Mouse (Mus musculus) cerebellum, adult 9-10 months (tissue): ENCODE measurements around the gene Banp.
A peak's percentile ranks its signal among the peaks of the same experiment; 100 is the strongest.

Experiments
- DNase-seq: peaks from one replicate; pipeline ENCODE4 v3.0.0; 2022

Gene Banp

DNA sequence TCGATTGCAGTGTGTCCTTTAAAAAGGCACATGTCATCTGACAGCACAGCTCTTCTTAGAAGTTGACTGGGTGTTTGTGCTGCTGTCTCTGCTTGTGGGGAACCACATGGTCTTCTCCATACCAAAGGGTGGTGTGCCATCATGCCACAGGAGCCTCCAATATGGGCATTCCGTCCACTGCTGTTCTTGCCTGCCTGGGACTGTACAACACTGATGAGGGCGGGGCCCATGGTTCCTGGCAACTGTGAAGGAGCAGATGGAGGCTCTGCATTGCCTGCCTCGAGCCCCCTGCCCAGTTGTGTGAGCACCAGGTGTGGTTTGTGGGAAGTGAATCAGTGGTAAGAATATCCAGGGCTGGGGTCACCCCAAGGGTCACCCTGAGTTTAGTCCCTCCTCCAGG lies 73.2 kb downstream of the Banp start:
- no peak for DNase-seq

DNA sequence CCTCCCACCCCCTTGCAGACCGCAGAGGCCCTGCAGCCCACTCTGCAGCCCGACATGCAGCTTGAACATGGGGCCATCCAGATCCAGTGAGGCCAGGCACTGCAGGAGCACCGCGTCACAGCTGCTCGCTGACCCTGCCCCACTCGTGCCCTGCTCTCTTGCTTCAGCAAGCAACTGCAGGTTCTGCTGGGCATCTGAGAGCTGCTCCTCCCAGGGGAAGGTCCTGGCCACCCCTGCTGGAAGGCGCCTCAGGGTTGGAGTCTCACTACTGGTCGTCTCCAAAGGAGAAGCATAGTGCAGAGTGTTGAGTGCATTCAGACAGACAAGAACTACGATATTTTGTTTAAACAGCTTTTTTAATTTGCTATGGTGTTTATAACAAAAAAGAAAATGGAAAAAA lies 76.0 kb downstream of the Banp start:
- no peak for DNase-seq

DNA sequence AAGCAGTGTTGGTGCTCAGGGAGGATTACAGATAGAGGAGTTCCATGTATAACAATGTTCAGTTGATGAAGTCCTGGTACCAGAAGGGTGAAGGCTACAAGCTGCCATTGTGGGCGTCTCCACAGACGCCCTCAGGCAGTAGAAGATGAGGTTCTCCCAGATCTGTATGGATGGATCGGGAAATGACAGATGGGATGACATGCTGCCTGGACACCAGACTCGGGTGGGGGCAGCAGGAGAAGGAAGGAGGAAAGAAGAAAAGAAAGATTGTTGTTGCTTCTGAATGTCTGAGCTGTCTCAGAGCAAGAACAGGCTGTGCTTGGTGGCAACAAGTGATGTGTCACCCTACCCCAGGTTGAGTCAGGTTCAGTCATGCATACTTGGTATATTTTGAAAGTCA lies 78.6 kb downstream of the Banp start:
- DNase-seq: no peak

DNA sequence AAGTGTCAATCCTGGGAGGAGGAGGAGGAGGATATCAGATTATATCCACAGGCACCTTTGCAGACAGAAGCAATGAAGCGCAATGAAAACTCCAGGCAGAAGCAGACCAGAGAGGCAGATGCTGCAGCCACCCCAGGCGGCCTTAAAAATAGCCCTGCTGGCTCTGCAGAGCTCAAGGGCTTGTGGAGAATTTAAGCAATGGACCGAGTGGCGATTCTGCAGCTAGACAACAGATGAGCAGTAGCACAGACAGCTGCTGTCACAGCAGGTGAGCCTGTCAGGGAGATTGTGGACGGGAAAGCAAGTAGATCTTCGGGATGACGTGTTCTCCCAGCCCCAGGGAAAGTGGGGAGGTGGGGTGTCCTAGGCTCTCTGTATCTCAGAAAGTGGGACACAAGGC lies 81.4 kb downstream of the Banp start:
- peak; percentile 64 for DNase-seq

DNA sequence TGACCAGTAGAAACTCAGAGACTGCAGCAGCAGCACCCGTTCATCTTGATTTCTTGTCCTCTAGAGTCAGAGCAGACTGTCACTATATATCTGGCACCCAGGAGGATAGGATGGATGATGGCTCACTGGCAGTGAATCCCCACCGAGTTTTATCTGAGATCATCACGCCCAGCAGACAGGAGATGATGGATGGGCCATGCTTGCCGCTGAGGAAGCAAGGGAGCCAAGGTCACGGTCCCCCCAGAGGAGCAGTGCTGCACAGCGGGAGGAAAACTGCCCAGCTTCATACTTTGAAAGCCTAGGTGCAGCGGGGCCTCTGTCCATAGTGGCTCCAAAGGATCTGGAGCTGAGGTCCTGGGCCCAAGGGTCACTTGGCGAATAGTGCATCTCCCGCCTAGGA lies 83.2 kb downstream of the Banp start:
- DNase-seq: no peak

DNA sequence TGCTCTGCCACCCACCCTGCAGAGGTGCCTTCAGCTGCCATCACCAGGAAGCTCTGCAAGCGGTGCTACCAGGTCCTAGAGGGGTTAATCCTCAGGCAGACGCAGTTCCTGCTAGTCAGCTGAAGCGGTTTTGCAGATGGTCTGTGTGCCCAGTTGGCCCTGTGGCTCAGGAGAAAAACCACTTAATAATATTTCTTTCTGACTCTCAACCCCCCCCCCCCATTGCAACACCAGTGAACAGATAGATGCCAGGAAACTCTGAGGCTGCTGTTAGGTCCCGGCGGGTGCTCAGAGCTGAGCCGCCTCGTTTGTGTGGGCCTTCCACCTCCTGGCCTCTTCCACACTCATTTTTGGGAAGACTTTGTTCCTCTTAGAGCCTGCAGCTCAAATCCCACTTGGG lies 86.0 kb downstream of the Banp start:
- DNase-seq: no peak

DNA sequence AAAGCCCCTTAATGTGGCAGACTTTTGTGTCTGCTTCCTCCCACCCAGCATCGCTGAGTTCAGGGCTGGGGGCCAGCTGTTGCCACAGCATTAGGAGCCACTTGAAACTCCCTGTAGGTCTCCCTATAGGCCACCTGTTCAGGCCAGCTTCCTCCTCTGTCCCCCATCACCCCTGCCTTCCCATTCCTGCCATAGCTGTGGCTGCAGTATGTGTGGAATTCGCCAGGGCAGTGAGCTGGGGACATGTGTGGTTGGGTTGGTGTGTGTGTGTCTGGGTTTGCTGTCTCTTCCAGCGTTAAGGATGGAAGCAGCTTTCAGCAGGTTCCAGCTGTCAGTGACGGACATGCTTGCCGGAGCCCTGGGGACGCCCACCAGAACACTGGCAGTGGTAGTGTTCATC lies 86.8 kb downstream of the Banp start:
- DNase-seq: no peak

DNA sequence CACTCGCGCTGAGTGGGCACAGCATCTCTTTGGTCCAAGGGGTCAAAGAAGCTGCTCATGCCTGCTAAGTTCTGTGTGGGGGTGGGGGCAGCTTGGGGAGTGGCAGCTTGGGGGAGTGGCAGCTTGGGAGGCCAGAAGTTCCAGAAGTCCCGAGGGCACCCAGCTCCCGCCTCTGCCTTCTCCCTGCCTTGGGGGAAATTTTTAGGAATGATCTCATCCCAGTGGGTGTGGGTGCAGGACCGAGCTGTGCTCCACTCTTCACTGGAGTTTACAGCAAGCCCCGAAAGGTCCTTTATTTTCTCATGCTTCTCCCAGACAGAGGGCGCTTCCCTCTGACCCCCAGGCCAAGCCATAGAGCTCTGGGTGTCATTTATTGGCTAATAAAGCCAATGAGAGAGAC lies 87.7 kb downstream of the Banp start:
- no peak for DNase-seq

DNA sequence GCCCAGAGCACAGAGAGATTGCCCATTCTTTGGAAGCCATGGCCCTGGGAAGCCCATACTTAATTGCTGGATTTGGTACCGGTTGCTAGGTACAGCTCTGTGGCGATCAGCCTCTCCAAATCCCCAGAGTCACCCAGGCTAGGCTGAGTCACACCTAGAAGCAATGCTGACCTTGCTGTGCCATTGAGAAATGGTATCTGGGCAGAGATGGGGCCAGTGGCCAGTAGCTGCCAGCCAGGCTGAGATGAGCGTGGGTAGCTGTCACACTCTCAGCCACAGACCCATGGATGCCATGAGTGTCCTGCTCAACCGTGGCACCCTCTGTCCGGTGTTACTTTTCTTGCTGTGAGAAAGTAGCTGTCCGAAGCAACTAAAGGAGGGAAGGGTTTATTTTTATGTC lies 88.5 kb downstream of the Banp start:
- no peak for DNase-seq

DNA sequence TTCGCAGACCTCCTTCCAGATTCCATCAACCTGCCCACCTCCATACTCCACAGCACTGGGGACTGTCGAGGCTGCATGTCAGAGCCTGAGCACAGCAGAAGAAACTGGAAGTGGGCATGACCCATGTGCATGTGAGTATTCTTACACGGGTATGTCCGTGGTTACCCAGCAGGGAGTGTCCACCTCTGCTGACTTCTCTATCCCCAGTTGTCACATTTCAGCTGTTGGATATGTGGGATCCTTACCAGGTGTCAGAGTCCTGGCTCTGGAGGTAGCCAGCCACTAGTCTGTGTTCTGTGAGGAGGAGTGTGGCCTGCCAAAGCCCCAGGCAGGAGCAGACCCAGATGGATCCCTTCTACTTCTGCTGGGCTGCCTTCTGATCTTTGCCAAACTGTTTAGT lies 89.9 kb downstream of the Banp start:
- no peak for DNase-seq

DNA sequence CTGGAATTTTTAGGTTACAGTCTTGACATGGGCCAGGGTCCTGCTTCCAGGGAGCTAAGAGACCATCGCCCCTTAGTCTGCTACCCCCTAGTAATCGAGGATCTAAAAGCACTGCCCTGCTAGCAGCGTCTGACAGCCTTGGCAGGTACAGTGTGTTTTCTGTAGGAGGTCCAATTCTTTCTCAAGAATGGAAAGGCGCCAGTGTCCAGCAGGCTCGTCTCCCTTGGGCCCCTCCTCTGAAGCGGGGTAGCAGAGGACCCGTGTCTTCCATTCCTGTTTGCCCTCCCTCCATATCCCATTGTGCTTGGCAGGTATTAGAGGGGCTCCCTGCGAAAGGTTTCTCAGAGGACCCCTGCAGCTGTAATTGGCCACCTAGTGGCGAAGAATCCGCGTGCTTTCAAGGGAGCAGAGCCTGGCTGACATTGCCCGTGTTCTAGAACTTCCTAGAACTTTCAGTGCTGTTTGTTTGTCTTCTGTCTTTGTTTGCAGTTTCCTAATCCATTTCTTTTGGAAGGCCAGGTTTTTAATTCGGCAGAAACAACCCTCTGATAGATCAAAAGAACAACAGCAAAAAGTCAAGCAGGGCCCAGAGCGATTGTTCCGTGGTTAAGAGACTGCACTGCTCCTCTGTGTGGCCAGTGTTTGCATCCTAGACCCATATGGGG lies 97.8 kb downstream of the Banp start:
- DNase-seq: no peak

DNA sequence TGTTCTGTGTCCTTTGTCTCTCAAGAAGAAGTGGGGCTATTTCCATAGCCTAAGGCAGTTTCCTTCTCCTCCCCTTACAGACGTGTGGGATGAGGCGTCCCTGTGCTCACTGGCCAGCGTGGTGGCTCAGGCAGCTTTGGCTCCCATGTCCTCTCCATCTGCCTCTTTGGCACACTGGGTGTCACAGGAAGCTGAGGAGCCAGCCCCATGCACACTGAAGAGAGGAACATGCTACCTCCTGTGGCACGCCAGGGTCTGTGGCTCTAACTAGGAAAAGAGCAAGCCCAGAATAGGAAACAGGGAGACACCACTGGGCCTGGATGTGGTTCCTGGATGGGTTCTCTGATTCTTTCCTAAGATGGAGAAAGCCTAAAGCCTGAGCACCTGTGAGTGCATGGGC lies 99.7 kb downstream of the Banp start:
- peak; percentile 62 for DNase-seq

DNA sequence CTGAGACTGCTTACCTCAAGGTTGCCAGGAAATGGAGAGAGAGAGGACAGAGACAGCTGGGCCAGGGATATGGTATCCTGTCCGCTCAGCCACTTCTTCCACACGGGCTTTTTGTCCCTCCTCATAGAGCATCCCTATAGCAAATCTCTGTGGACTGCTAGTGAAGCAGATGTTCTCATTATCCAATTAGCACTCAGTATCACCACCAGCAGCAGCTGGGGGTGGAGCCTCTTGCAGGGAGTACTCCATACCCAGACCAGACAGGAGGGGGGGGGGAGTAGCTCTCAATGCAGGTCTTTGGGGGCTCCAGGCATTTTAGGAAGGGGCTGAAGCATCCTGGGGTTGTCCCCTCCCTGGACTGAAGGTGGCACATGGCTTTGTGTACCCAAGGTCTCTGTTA lies 100.4 kb downstream of the Banp start:
- no peak for DNase-seq

DNA sequence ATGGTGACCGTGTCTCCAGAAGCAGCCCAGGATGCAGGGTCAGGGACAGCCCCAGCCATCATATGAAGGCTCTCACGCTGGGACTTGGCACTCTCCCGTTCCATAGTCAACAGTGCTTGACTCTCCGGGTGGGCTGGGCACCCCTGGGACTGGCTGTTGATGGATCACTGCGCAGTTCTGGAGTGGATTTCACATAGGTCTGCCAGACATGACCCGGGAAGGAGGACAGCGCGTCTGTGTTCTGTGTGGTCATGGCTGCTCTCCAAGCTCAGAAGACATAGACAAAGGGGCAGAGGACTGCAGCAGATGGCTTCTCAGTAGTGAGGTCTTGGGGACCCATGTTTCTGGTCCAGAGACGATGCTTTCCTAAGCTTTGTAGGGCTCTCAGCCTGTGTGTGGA lies 101.1 kb downstream of the Banp start:
- DNase-seq: peak; percentile 68

DNA sequence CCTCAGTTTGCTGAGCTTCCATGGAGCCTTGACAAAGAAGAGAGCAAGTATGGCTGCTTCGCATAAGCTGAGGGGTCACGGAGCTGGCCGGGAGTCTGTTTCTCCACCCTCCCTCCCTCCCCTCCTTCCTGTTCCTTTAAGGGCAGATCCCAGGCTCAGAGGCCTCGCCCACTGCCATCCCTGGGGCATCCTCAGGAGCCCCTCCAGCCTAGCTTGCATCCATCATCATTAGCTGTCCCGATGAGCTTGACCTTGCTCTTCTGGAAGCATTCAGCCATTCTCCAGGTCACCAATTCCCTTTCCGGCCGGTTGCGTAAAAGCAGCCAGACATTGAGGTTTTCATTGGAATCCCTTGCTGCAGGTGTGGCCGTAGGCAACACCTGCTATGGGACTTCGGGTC lies 105.8 kb downstream of the Banp start:
- DNase-seq: no peak

DNA sequence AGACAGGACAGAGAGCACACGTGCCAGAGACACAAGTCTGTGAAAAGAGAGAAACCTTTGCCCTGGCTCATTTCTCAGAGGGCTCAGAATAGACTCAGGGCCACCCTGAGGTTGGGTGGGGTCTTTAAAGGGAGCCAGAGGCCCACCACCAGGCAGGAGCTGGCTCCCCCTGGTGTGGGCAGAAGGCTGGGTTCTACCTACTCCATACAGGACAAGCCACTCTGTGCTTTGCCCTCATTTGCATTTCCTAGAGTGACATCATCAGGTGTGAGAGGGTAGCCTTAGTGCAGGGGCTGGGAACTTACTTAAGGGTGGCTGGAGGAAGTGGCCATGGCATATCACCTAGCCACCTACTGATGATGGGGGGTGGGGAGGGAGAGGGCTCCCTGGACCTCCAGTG lies 106.6 kb downstream of the Banp start:
- DNase-seq: no peak

DNA sequence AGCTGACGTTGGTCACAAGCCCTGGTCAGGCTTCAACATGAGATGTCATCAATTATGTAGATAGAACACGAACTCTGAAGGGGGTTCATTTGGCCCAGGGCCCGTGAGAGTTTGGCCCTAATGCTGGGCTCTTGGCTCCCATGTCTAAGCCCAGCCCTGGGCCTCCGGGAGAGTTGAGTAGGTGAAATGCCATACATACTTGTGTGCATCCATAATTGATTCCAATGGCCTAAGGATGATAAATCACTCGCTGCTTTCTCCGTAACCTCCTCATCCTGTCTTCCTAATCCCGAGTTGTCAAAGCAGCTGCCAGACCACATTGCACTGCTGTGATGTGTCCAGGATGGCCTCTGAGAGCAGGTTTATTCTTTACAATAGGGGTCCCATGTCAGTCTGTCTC lies 107.3 kb downstream of the Banp start:
- DNase-seq: no peak

DNA sequence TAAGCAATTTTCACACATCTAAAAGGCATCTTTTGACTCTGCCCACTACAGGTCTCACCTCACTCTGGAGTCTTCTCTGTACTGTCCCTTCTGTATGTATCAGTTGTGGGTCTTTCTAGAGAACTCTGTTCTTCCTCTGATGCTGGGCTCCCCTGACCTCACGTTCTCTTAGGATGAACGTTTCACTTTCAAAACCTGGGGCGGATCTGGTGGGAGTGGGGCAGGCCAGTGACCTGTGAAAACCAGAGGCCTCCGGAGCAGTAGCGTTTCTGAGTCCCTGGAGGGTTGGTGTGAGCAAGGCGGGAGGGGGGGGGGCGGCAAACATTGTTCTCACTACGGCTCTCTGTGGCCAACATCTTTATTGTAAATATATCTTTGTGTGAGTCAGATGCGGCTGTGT lies 109.0 kb downstream of the Banp start:
- DNase-seq: no peak

DNA sequence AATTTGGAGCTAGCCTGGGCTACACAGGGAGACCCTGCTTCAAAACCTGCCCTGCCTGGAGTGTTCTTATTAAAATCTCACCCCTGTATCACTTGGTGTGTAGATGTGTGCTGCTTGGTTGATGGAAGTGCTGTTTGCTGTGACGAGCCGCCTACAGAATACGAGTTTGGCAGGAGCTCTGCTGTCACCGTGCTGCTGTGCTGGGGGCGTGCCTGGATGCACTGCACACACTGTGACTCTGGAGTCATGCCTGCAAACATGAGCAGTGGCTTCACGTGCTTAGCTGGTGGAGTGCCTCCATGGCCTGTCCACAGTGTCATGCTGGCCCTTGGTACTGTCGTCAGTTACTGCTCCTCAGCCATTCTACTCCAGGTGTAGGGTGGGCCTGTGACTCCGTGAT lies 109.4 kb downstream of the Banp start:
- DNase-seq: no peak

DNA sequence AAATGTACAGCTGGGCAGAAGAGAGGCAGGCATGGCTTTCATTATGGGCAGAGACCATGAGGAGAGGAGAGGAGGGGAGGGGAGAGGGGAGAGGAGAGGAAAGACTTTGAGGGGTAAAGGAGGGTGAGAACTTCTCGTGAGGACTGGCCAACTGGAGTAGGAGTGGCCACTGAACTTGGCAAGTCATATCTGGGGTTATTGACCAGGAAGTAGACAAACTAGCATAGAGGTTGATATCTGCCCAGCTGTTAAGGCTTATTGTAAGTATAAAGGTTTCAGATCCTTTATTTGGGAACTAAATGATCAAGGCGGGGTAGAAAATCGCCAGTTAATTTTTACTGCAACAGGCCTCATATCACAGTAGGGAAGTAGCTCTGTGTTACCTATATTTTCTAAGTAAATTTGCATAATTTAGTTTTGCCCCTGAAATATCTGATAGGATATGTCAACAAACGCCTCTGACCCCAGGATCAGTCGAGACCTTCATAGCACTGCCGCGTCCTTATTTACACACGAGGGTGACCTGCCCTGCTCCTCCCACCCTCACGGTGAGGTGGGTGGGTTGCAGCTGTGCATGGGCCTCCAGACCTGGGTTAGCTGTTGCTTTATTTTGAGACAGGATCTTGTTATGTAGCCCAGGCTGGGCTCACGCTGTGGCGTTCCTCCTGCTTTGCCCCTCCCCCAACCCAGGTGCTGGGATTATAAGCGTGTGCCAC lies 113.1 kb downstream of the Banp start:
- no peak for DNase-seq

DNA sequence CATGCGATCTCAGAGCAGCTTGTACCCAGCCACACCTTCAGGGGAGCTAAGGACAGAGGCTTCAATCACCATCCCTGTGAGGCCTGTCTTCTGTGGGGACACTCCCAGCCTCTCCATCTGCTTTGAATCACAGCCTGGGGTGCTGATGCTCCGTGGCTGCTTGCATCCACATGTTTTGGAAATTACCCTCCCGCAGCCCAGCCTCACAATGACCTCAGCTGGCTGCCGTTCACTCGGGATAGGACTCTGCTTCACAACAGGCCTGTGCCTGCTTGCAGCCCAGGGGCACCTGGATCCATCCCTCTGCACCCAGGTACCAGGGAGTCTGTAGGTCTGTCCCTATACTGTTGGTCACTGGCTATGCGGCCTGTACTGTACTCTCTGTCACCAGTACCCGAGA lies 114.8 kb downstream of the Banp start:
- no peak for DNase-seq

DNA sequence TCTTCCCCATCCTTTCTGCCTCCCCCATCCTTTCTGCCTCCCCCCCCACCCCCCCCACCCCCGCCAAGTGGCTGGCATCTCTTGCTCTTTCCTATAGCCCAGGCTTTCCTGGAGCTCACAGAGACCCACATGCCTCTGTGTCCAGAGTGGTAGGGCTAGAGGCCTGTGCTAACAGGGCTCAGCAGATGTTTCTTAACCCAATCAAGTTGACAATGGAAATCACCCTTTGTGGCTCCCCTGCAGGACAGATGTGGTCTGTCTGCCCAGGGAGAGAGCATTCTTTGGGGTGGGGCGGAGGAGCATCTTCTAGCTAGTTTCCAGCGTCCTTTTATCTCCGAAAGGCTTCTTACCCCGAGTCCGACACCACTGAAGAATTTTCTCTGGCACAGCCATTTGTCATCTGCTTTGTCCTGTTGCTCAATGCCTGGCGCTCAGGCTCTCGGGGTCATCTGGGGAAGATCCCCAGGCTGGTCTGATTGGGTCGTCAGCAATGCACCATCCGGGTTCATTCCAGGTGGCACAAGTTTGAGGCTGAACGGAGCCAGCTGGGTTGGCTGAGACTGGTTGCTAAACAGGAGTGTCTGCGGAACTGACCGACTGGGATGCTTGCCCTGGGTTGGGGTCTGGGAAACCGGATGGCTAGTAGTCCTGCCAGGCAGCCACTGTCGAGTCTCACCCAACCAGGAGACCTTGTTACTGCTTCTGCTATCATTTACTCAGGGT lies 118.4 kb downstream of the Banp start:
- DNase-seq: no peak

DNA sequence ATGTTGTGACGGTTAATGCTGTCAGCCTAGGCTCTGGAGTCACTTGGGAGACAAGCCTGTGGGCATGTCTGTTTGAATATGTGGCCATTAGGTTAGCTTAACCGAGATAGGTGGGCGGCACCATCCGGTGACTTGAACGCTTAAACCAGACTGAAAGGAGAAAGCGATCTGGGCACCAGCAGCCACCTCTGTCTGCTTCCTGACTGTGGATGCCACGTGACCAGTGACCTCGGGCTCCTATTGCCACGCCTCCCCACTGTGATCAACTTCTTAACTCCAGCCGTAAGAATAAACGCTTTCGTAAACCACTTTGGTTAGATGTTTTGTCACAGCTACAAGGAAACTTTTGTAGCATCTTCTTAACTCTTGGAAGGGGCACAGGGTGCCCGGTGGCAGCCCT lies 119.1 kb downstream of the Banp start:
- no peak for DNase-seq

DNA sequence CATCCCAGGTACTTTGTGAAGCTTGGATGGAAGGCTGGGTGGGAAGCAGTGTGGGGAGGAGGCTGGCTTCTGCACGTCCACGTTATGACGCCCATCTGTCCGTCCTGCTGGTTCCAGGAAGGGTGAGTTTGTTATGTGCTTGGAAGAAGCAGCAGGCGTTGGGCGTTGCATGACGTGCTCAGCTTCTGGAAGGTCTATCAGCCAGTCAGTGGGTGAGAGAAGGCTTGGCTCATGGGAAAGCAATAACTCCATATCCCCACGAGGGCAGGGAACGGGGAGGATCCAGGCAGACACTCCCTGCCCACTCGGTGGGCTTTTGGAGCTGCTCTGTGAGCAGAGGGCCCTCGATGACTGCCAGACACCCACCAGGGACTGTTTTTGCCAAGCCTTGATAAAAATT lies 119.7 kb downstream of the Banp start:
- no peak for DNase-seq

DNA sequence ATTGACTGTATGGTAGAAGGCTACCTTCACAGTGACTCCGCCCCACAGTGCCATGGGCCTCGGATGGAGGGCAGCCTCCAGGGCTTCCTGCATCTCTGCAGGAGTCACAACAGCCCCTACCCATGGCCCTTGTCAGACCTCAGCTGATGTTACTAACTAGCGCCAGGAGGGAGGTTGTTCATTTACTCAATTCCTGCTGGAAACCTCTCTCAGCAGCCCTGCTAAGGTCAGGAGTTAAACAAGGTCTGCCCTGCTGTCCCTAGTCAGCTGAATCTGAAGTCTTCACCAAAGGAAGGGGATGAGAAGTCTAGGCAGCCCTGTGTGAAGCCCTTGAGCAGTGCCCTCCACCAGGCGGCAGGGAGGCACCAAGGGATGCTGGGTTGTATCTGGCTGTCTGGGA lies 121.6 kb downstream of the Banp start:
- no peak for DNase-seq
